In the genomic region with DNA sequence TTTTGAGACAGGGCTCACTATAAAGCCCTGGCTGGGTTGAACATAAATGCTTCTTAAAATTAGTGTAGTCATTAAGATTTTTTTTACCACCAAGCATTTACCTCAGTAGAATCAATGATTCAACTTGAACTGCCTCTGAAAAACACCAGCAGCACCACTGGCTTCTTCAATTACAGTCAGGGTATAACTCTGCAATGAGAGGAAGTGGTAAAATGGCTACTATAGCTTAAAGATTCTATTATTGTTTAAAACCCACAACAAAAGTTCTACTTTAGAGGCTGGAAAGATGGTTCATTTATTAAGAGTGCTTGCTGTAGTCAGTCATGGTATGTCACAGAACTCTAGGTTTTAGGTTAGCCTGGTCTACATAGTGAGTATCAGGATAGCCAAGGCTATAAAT, we compare ENCODE assay signal across 24 mouse cellular contexts. TPM values are rescaled to one million over a fixed set of nuclear protein-coding genes. Genes with fewer than 3 reads are reported as not detected.
A peak's percentile ranks its signal among the peaks of the same experiment; 100 is the strongest.
DNase-seq lines count a peak whose midpoint lies in the region; TF ChIP-seq lines count a peak whose summit lies in the region.
"Had no signal": no experiment of that assay in that cellular context is flagged by ENCODE, and none has a peak within 500 bp of the region (broad histone marks: within the 10 kb centered on the region; RNA-seq: fewer than 3 reads in every experiment).

No protein-coding gene starts in this region.

- H3K4me1 ChIP-seq in kidney, adult 2 months (ENCODE audit: control insufficient read depth, insufficient read depth, low read length): peaks cover 5% of the 10 kb centered on the region
- H3K4me1 ChIP-seq: forebrain, embryonic 10.5 days; forebrain, embryonic 12.5 days had no signal

- DNase-seq in CD4-positive, CD25-positive, alpha-beta regulatory T cell, adult 2 months (ENCODE audit: low read depth, low spot score): peak; percentile 37
- peak; percentile 42 for DNase-seq in T-cell, adult 2 months (ENCODE audit: low spot score)
- peak; percentile 46 for DNase-seq in induced T-regulatory cell, adult 2 months (ENCODE audit: low read depth)
- DNase-seq in naive thymus-derived CD4-positive, alpha-beta T cell, adult 2 months (ENCODE audit: low read depth): peak; percentile 58
- DNase-seq in layer of hippocampus, adult 8-10 months (ENCODE audit: low spot score in 2 of 2): no peak
- no peak for DNase-seq in urinary bladder, adult 18-20 months (ENCODE audit: low spot score in 2 of 2)
- no peak for DNase-seq in kidney, adult 2 months
- DNase-seq in right cerebral cortex, postnatal 36 days (ENCODE audit: low spot score in 2 of 2): no peak
- DNase-seq: adrenal gland, postnatal 10 days; adrenal gland, postnatal 25 days; cerebellum, adult 11 months; cerebellum, adult 18-20 months; cerebellum, adult 8-10 months; cerebellum, adult 9-11 months; cerebellum, postnatal 14 days; embryo, embryonic 11 days had no signal

- TF ChIP-seq CTCF in kidney, adult 2 months (conservative IDR thresholded peaks at IDR 0.05; ENCODE audit: insufficient read depth, insufficient read length, low read depth, low read length): no peak

- peaks cover 7% of the 10 kb centered on the region for H3K36me3 ChIP-seq in kidney, adult 2 months (ENCODE audit: control insufficient read depth, insufficient read depth, low read length)

- H3K4me3 ChIP-seq in kidney, adult 2 months (ENCODE audit: insufficient read depth, low read depth, low read length): no peak overlapping the region
- H3K4me3 ChIP-seq: embryonic facial prominence, embryonic 13.5 days; embryonic facial prominence, embryonic 15.5 days; erythroblast, embryonic 14.5 days; forebrain, embryonic 10.5 days; forebrain, embryonic 12.5 days had no signal

- H3K27me3 ChIP-seq in kidney, adult 2 months (replicated peaks; ENCODE audit: control insufficient read depth, insufficient read depth, low read length): no peaks in the 10 kb centered on the region
- H3K27me3 ChIP-seq: CH12.LX; embryonic facial prominence, embryonic 13.5 days; embryonic facial prominence, embryonic 15.5 days; forebrain, embryonic 12.5 days; Patski had no signal

- no peak for TF ChIP-seq POLR2A in kidney, adult 2 months (IDR thresholded peaks at IDR 0.05; ENCODE audit: low read depth, low read length)

- no peak overlapping the region for H3K27ac ChIP-seq in kidney, adult 2 months (ENCODE audit: insufficient read depth, low read depth, low read length)
- H3K27ac ChIP-seq: embryonic facial prominence, embryonic 13.5 days; embryonic facial prominence, embryonic 15.5 days; forebrain, embryonic 10.5 days; forebrain, embryonic 12.5 days had no signal

RNA-seq across cellular contexts. Expression of a gene that starts 8.3 kb away (rescaled TPM):
- 100 to 1,000 TPM; 151 to 172 (median 170) TPM for total RNA-seq in layer of hippocampus, adult 8-10 months (2022)
- polyA plus RNA-seq in kidney, adult 2 months (2012; rRNA removed): 40.4 and 51.0 TPM in 2 replicates

RNA-seq across cellular contexts. Expression of a gene that starts 30.9 kb away (rescaled TPM):
- 1 to 10 TPM in 3 of 4 experiments, under 1 TPM in 1; 0.68 to 1.3 (median 1.1) TPM for total RNA-seq in layer of hippocampus, adult 8-10 months (2022)
- polyA plus RNA-seq in kidney, adult 2 months (2012; rRNA removed): 5.0 and 5.5 TPM in 2 replicates
- total RNA-seq: common myeloid progenitor, adult 5-6 weeks had no signal

RNA-seq across cellular contexts. Expression of a gene that starts 46.7 kb away (rescaled TPM):
- total RNA-seq in layer of hippocampus, adult 8-10 months (2022): 1 to 10 TPM; 2.5 to 4.8 (median 3.3) TPM
- polyA plus RNA-seq in kidney, adult 2 months (2012; rRNA removed): 68.8 and 101 TPM in 2 replicates

Comparison
In these comparisons a context has a peak if more than half of its experiments do, and no peak if none do; other contexts are left out.
1. DNase-seq: peak in CD4-positive, CD25-positive, alpha-beta regulatory T cell, adult 2 months (single experiment), T-cell, adult 2 months (single experiment), induced T-regulatory cell, adult 2 months (single experiment) and naive thymus-derived CD4-positive, alpha-beta T cell, adult 2 months (single experiment); none in layer of hippocampus, adult 8-10 months (0 of 2), urinary bladder, adult 18-20 months (0 of 2), kidney, adult 2 months (single experiment) and right cerebral cortex, postnatal 36 days (0 of 2).